Mouse (Mus musculus): ENCODE measurements around the gene Sdhc. TPM values are rescaled to one million over a fixed set of nuclear protein-coding genes. Genes with fewer than 3 reads are reported as not detected.
"Not testable (repeated sequence)": the region's sequence is repeated elsewhere in the genome, so short reads cannot be mapped to it uniquely, and the experiment has no call there.

Gene Sdhc
- total and polyA plus RNA-seq, 2 experiments from 2014 or later: 754 to 891 TPM

DNA sequence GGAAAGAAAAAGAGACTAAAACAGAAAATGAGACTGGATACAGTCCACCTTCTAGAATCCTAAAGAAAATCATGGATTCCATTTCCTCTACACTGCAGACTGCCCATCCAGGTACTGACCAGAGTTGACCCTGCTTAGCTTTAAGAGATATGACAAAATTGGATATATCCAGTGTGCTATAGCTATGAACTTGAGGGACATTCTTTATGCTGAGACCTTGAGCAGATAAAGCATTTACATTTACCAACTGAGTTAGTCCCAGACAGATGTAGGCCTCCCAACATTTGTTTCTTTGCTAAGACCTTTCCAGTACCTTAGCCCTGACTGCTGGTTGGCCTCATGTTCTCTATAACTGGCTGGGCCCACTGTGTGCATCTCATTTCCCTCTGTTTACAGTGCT is 7.6 kb upstream of the Sdhc start:
- no peak for DNase-seq (ENCODE audit: low spot score)
- no peak overlapping the region for H3K9ac ChIP-seq (replicated peaks; ENCODE audit: low read depth, low read length)
- no peak overlapping the region for H3K4me3 ChIP-seq (ENCODE audit: low read depth, low read length)
- peaks cover 6% of the 10 kb centered on the region for H3K4me1 ChIP-seq (ENCODE audit: control insufficient read depth, insufficient read depth)
- no peak for TF ChIP-seq EP300 (IDR thresholded peaks at IDR 0.05; ENCODE audit: low read depth)
- TF ChIP-seq CTCF (IDR thresholded peaks at IDR 0.05; ENCODE audit: low read depth): no peak
- no peaks in the 10 kb centered on the region for H3K27me3 ChIP-seq (ENCODE audit: control insufficient read depth, insufficient read depth, low read length)
- no peaks in the 10 kb centered on the region for H3K36me3 ChIP-seq (replicated peaks; ENCODE audit: control insufficient read depth, insufficient read depth, low read length)
- no peaks in the 10 kb centered on the region for H3K9me3 ChIP-seq (replicated peaks; ENCODE audit: control insufficient read depth, low read length)
- H3K27ac ChIP-seq (ENCODE audit: low read depth): no peak overlapping the region
- H3K4me2 ChIP-seq (ENCODE audit: low read depth, low read length): no peak overlapping the region
- no peak for ATAC-seq (ENCODE audit: insufficient read depth, low read depth)

GRCm38 (mm10) chr1:171156644-171157043 is 6.2 kb upstream of the Sdhc start:
- Histone ChIP-seq H3K27me3 (ENCODE audit: control insufficient read depth, insufficient read depth, low read length) (no peaks in the 10 kb centered on the region), H3K4me3 (ENCODE audit: low read depth, low read length) (no peak overlapping the region), H3K4me2 (ENCODE audit: low read depth, low read length) (no peak overlapping the region), H3K9me3 (replicated peaks; ENCODE audit: control insufficient read depth, low read length) (no peaks in the 10 kb centered on the region), H3K4me1 (ENCODE audit: control insufficient read depth, insufficient read depth) (peaks cover 6% of the 10 kb centered on the region), H3K27ac (ENCODE audit: low read depth) (no peak overlapping the region), H3K9ac (replicated peaks; ENCODE audit: low read depth, low read length) (no peak overlapping the region), H3K36me3 (replicated peaks; ENCODE audit: control insufficient read depth, insufficient read depth, low read length) (no peaks in the 10 kb centered on the region)
- DNase-seq (ENCODE audit: low spot score) (no peak), ATAC-seq (ENCODE audit: insufficient read depth, low read depth) (no peak)
- WGBS: 55% methylated on average over 3 of the region's 3 CpGs
- TF ChIP-seq EP300 (IDR thresholded peaks at IDR 0.05; ENCODE audit: low read depth) (no peak), CTCF (IDR thresholded peaks at IDR 0.05; ENCODE audit: low read depth) (no peak)

- Histone ChIP-seq H3K4me2 (ENCODE audit: low read depth, low read length) (no peak overlapping the region), H3K36me3 (replicated peaks; ENCODE audit: control insufficient read depth, insufficient read depth, low read length) (no peaks in the 10 kb centered on the region), H3K9me3 (replicated peaks; ENCODE audit: control insufficient read depth, low read length) (no peaks in the 10 kb centered on the region), H3K27me3 (ENCODE audit: control insufficient read depth, insufficient read depth, low read length) (no peaks in the 10 kb centered on the region), H3K4me3 (ENCODE audit: low read depth, low read length) (no peak overlapping the region), H3K27ac (ENCODE audit: low read depth) (no peak overlapping the region), H3K4me1 (ENCODE audit: control insufficient read depth, insufficient read depth) (peaks cover 11% of the 10 kb centered on the region), H3K9ac (replicated peaks; ENCODE audit: low read depth, low read length) (no peak overlapping the region)
- TF ChIP-seq EP300 (IDR thresholded peaks at IDR 0.05; ENCODE audit: low read depth): no peak
- TF ChIP-seq CTCF (IDR thresholded peaks at IDR 0.05; ENCODE audit: low read depth): no peak
- 83% methylated on average over 4 of the region's 4 CpGs for WGBS
- DNase-seq (ENCODE audit: low spot score) (no peak), ATAC-seq (ENCODE audit: insufficient read depth, low read depth) (no peak)
Measured at GRCm38 (mm10) chr1:171151966-171152365, 1.6 kb upstream of the Sdhc start.

DNA sequence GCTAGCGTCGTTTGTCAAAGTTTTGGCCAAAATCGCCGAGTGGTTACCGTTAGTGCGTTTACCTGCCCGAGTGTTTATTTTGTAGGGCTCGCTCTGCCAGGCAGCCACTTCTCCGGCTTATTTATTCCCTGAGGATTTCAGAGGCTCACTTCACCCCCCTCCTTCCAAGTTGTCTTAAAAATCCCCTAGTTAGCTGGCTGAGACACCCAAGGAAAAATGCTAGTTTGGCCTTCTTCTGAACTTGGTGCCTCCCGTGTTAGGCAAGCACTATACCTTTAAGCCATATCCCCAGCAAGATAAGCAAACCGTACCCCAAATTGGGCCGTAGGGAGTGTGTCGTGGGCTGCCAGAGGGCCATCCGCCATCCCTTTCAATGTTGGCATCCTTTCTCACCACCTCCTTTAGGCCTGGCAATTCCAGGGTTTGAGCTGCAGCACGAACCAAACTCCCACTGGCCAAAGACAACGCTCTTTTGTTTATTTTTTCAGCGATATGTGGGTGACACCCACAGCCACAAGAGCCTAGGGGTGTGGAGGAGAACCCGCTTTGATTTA is 512 bp upstream of the Sdhc start:
- DNase-seq (ENCODE audit: low spot score) (no peak), ATAC-seq (ENCODE audit: insufficient read depth, low read depth) (peak; percentile 6; the same call in 1 of the 2 replicates)
- H3K27ac ChIP-seq (ENCODE audit: low read depth): peak overlapping the region; percentile 47
- peak overlapping the region; percentile 87 for H3K4me2 ChIP-seq (ENCODE audit: low read depth, low read length)
- H3K9me3 ChIP-seq (replicated peaks; ENCODE audit: control insufficient read depth, low read length): no peaks in the 10 kb centered on the region
- no peak for TF ChIP-seq EP300 (IDR thresholded peaks at IDR 0.05; ENCODE audit: low read depth)
- TF ChIP-seq CTCF (IDR thresholded peaks at IDR 0.05; ENCODE audit: low read depth): no peak
- H3K36me3 ChIP-seq (replicated peaks; ENCODE audit: control insufficient read depth, insufficient read depth, low read length): peaks cover 3% of the 10 kb centered on the region; the same call in 1 of the 2 replicates
- H3K27me3 ChIP-seq (ENCODE audit: control insufficient read depth, insufficient read depth, low read length): no peaks in the 10 kb centered on the region
- H3K9ac ChIP-seq (replicated peaks; ENCODE audit: low read depth, low read length): peak overlapping the region; percentile 93
- WGBS: 7% methylated on average over 18 of the region's 18 CpGs
- H3K4me1 ChIP-seq (ENCODE audit: control insufficient read depth, insufficient read depth): peaks cover 11% of the 10 kb centered on the region
- peak overlapping the region; percentile 78 for H3K4me3 ChIP-seq (ENCODE audit: low read depth, low read length)

- not testable (repeated sequence) for H3K27ac ChIP-seq (ENCODE audit: low read depth); H3K4me2 ChIP-seq (ENCODE audit: low read depth, low read length); H3K9ac ChIP-seq (replicated peaks; ENCODE audit: low read depth, low read length); H3K4me3 ChIP-seq (ENCODE audit: low read depth, low read length); H3K4me1 ChIP-seq (ENCODE audit: control insufficient read depth, insufficient read depth); ATAC-seq (ENCODE audit: insufficient read depth, low read depth); H3K27me3 ChIP-seq (ENCODE audit: control insufficient read depth, insufficient read depth, low read length); DNase-seq (ENCODE audit: low spot score); H3K9me3 ChIP-seq (replicated peaks; ENCODE audit: control insufficient read depth, low read length)
- WGBS: 66% methylated on average over 9 of the region's 11 CpGs
- peaks cover 65% of the 10 kb centered on the region for H3K36me3 ChIP-seq (replicated peaks; ENCODE audit: control insufficient read depth, insufficient read depth, low read length)
Measured at GRCm38 (mm10) chr1:171142981-171143380, 7.4 kb downstream of the Sdhc start.

- H3K27ac ChIP-seq (ENCODE audit: low read depth); ATAC-seq (ENCODE audit: insufficient read depth, low read depth); H3K4me3 ChIP-seq (ENCODE audit: low read depth, low read length); H3K4me2 ChIP-seq (ENCODE audit: low read depth, low read length); DNase-seq (ENCODE audit: low spot score); H3K27me3 ChIP-seq (ENCODE audit: control insufficient read depth, insufficient read depth, low read length); H3K9me3 ChIP-seq (replicated peaks; ENCODE audit: control insufficient read depth, low read length); H3K9ac ChIP-seq (replicated peaks; ENCODE audit: low read depth, low read length); H3K4me1 ChIP-seq (ENCODE audit: control insufficient read depth, insufficient read depth): not testable (repeated sequence)
- peaks cover 81% of the 10 kb centered on the region for H3K36me3 ChIP-seq (replicated peaks; ENCODE audit: control insufficient read depth, insufficient read depth, low read length)
- 90% methylated on average over 8 of the region's 8 CpGs for WGBS
Measured at GRCm38 (mm10) chr1:171137486-171138155, 12.8 kb downstream of the Sdhc start.

Measured in heart, postnatal 0 days (tissue).